Mouse (Mus musculus) gastrocnemius, postnatal 4 days (tissue): ENCODE results near the gene Traf2. TPM values are rescaled to one million over a fixed set of nuclear protein-coding genes. Genes with fewer than 3 reads are reported as not detected.
"Not testable (repeated sequence)": the region's sequence is repeated elsewhere in the genome, so short reads cannot be mapped to it uniquely, and the experiment has no call there.

ENCODE experiments used
- DNase-seq, 2 experiments: peaks; one replicate each; pipeline ENCODE4 v3.0.0; 2021 to 2022; ENCODE audit warnings: low spot score in 2 of 2, mixed read lengths in 2 of 2
- total RNA-seq, 2 experiments: library from RNA; stranded (reverse); gene quantifications; 2 replicates each; pipeline ENCODE4 v1.2.3; 2021

Gene Traf2
- total RNA-seq, 2 experiments from 2014 or later = 15.7 to 16.5 TPM

- DNase-seq = no peak
Measured at GRCm38 (mm10) chr2:25576028-25576850, 29.5 kb upstream of the Traf2 start.

DNA sequence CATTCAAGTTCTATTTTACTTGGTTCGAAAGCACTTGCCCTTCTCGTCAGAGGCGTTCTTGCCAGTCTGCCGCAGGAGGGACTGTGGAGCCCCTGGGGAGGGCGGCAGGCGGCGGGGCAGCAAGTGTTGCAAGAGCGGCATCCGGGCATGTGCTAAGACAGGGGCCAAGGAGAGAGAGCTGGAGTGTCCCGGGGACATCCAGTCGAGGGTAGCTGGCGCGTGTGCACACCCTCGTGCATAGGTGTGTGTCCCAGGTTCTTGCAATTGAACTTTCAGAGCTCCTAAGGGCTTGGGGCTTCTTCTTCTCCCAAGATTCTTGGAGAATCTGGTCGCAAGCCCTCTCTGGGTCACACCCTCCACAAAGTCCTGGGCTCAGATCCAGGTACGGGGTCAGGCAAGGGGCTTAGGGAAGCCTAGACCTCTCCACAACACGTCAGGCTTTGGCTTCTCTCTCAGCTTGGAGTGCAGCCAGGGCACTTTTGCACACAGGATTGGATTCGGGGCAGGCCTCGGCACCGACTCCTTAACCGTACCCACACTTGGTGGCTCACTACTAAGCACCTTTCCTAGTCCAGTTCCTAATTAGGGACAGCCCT is 28.8 kb upstream of the Traf2 start:
- peak in 1 of 2 experiments; percentile 41 for DNase-seq

- peak; percentile 81 to 93 for DNase-seq
Measured at GRCm38 (mm10) chr2:25574579-25575431, 28.1 kb upstream of the Traf2 start, which contains the start of the genes Mamdc4 and Phpt1. TSS of gene Mamdc4 (minus strand) at chr2:25574845. TSS of gene Phpt1 (minus strand) at chr2:25575224.

- peak in 1 of 2 experiments; percentile 7 for DNase-seq
Measured at GRCm38 (mm10) chr2:25574136-25574535, 27.4 kb upstream of the Traf2 start.

DNA sequence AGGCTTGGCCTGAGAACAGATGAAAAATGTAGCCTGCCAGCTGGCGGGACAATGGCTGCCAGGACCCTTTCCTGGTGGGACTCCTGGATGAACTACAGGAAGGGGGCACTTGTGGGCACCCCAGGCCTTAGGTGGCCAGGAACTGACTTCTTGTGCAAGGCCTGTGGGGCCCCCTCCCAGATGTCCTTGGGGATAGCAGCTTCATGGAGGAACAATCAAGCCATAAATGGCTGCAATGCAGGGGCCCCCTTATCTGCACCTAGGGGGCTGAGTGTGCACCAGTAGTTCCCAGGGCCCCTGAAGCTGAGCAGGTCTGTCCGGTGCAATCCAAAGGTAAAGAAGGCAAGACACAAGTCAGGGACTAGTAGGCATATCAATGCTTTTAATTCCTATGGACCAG is 26.3 kb upstream of the Traf2 start:
- no peak for DNase-seq

DNA sequence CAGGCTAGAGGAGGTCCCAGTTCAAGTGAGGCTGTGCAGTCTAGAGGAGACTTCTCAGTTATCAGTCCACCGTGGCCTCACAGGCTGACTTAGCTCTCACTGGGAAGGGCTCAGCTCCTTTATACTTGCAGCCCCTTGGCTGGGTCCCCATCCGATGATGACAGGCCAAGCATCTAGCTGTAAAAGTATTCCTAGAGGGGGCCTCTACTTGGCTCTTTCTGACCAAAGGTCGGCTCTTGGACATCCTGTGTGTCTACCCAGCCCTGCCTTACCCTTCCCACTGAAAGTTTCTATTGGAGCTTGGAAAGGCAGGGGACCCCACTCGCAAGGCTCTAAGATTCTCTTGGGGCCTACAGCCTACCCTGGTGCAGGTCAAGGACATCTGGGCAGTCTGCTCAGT is 24.5 kb upstream of the Traf2 start:
- DNase-seq = no peak

DNA sequence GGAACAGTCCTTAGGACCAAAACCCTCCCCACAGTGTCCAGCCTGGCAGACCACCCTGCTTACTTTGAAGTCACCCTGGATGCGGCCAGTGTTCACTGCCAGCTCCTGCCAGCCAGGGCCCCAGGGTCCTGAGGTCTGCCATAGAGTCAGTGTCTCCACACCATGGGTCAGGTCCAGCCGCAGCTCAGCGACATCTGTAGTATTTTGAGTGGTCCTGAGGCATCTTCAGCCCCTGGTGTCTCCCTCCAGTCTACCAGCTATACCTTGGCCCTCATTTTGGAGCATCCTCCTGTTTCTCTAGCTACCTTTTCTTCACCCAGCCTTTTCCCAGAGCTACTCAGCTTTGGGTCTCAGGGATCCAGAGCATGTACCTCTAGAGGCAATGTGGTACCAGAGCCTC is 22.6 kb upstream of the Traf2 start:
- no peak for DNase-seq

DNA sequence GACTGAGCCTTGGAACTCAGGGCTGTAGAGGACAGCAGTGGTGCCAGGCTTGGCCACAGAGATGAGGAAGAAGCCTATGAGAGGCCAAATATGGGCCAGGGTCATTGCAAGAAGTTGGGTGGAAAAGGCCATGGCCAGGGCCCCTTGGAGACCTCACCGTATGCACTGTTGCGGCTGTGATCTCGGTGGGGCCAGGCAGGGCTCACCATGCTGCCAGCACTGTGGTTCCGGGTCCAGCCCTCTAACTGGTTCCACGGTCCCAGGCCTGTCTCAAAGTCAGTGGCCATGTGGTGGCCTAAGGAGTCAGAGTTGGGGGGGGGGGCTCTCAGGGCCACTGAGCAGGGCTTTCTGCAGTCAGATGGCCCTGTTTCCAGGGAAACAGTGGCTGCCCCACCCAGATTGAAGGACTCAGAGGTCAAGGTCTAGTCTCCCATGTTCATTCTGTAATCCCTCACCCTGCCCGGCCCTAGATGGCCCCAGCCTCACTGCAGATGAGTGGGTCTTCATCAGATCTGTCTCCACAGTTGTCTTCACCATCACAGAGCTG is 21.8 kb upstream of the Traf2 start:
- no peak for DNase-seq

- DNase-seq = no peak
Measured at GRCm38 (mm10) chr2:25566558-25566957, 19.8 kb upstream of the Traf2 start.

GRCm38 (mm10) chr2:25565741-25566140 is 19.0 kb upstream of the Traf2 start:
- no peak for DNase-seq

GRCm38 (mm10) chr2:25561946-25562345 is 15.2 kb upstream of the Traf2 start:
- DNase-seq = no peak

DNA sequence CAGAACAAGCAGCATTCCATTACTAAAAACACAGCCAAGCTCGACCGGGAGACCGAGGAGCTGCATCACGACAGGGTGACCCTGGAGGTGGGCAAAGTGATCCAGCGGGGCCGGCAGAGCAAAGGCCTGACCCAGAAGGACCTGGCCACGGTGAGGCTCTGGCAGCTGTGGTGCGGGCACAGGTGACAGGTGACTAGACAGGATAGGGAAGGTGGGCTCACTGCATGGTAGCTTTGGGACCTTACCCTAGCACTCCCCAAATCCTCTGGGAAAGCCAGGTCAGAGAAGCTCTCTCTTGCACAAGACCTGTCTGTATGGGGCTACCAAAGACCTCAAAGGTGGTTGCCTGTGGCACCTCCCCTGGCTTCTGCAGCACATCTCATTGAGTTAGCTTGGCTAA is 13.8 kb upstream of the Traf2 start:
- DNase-seq = no peak

GRCm38 (mm10) chr2:25558774-25559173 is 12.0 kb upstream of the Traf2 start:
- no peak for DNase-seq

DNA sequence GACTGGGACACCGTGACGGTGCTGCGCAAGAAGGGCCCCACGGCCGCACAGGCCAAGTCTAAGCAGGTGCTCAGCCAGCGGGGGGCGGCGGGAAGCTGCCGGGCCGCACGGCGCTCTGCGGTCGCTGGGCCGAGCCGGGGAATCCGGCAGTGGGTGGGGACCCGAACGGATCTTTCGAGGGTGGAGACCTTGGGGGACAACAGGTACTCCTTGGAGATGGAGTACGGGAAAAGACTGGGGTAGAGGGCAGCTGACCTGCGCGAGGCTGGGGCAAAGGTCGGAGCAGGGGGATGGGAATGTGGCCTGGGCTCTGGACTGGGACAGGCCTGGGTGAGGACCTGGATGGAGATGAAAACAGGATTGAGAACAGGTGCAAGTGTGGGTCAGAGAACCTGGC is 11.2 kb upstream of the Traf2 start:
- no peak for DNase-seq

DNA sequence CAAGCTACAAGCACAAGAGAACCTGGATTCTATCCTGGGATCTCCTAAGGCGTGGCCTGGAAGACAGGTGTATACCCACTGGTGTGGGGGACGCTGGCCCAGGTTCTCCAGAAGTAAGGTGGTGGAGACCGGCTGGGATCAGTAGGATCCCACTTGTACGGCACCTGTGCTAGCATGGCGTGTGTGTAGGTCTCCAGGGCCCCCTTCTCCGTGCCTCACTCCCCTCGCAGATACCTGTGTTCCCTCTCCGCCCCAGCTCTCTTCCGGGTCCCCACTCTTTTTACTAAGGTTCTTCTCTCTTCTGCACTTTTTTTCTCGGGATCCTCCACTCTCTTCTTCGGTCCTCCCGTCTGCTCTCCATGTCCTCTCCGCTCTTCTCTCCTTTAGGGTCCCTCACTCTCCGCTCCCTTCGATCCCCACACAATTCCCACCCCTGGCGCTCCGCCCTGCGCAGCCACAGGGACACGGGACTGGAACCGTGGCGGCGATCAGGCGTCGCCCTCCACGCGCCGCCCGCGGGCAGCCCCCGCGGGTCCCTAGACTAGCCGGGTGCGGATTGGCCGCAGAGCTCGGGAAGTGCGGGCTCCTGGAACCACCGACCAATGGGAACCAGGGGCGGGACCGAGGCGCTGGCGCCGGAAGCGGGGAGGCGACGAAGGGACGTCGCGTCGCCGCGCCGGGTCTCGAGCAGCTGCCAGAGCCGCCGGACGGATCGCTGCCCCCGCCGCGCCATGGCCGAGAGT is 10.7 kb upstream of the Traf2 start, which contains the start of gene Edf1:
TSS of gene Edf1 (plus strand) at position 627 of the 743 bp plus-strand sequence.
- peak; percentile 94 to 96 for DNase-seq

DNA sequence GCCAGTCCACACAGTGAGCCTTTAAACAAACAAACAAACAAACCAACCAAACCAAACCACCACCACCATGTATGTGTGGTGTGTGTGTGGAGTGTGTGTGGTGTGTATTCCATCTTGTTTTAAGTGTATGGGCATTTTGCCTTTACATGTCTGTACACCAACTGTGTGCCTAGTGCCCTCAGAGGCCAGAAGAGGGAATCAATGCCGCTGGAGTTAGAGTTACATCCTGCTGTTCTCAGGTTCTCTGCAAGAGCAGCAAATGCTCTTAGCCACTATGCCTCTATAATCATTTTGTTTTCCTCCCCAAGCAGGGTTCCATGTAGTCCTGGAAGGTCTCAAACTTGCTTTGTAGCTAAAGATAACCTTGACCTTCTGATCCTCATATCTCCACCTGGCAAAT is 9.6 kb upstream of the Traf2 start:
- DNase-seq = no peak

GRCm38 (mm10) chr2:25555479-25555878 is 8.7 kb upstream of the Traf2 start:
- not testable (repeated sequence) for DNase-seq

GRCm38 (mm10) chr2:25553171-25553786 is 6.5 kb upstream of the Traf2 start:
- DNase-seq = not testable (repeated sequence)

- no peak for DNase-seq
Measured at GRCm38 (mm10) chr2:25551186-25551585, 4.4 kb upstream of the Traf2 start.
